26 mouse cellular contexts compared by ENCODE assay signal in genomic region chr7:64595256-64595655, GRCm38 (mm10).
DNase-seq lines count a peak whose midpoint lies in the region; ATAC-seq lines count a peak whose summit lies in the region.
"Had no signal": no experiment of that assay in that cellular context is flagged by ENCODE, and none has a peak within 500 bp of the region (broad histone marks: within the 10 kb centered on the region; RNA-seq: fewer than 3 reads in every experiment).

No protein-coding gene starts in this region.

- no peak overlapping the region for H3K4me3 ChIP-seq in kidney, embryonic 14.5 days (ENCODE audit: low read length)
- H3K4me3 ChIP-seq: embryonic facial prominence, embryonic 12.5 days; heart, embryonic 15.5 days; hindbrain, embryonic 15.5 days; left cerebral cortex, adult 2 months; neural tube, embryonic 13.5 days had no signal

- no peak overlapping the region for H3K4me2 ChIP-seq in kidney, embryonic 14.5 days (replicated peaks; ENCODE audit: low read depth, low read length)
- H3K4me2 ChIP-seq: embryonic facial prominence, embryonic 12.5 days; heart, embryonic 15.5 days; hindbrain, embryonic 15.5 days; neural tube, embryonic 13.5 days had no signal

- no peaks in the 10 kb centered on the region for H3K36me3 ChIP-seq in kidney, embryonic 14.5 days (ENCODE audit: control insufficient read depth, insufficient read depth, low read length)
- H3K36me3 ChIP-seq: embryonic facial prominence, embryonic 12.5 days; heart, embryonic 15.5 days; hindbrain, embryonic 15.5 days had no signal

- 69% methylated on average over 6 of the region's 6 CpGs for WGBS in kidney, embryonic 14.5 days

- H3K27ac ChIP-seq in kidney, embryonic 14.5 days (ENCODE audit: low read depth, low read length) = no peak overlapping the region
- H3K27ac ChIP-seq: embryonic facial prominence, embryonic 12.5 days; heart, embryonic 15.5 days; hindbrain, embryonic 15.5 days; neural tube, embryonic 13.5 days had no signal

- peak; percentile 11 for DNase-seq in kidney, postnatal 10 days
- DNase-seq in ES-CJ7 (ENCODE audit: low read depth, low spot score) = peak; percentile 13
- DNase-seq in Muller cell, postnatal 12 days (ENCODE audit: inconsistent ontology term) = peak; percentile 7
- DNase-seq in forelimb bud, embryonic 11.5 days (ENCODE audit: low read depth, low spot score) = peak; percentile 42
- no peak for DNase-seq in thymus, postnatal 4 days
- DNase-seq in natural killer cell, adult 2 months (ENCODE audit: low spot score in 2 of 2) = no peak
- DNase-seq in layer of hippocampus, adult 11-12 months (ENCODE audit: low spot score) = no peak
- DNase-seq: adrenal gland, postnatal 10 days; cerebellum, adult 2 months; cerebellum, postnatal 25 days; gastrocnemius, postnatal 36 days; left cerebral cortex, postnatal 4 days; lung, postnatal 10 days; midbrain, embryonic 14.5 days; right cerebral cortex, adult 18-20 months; right cerebral cortex, postnatal 4 days; thymus, postnatal 14 days had no signal

- H3K27me3 ChIP-seq in kidney, embryonic 14.5 days (ENCODE audit: control insufficient read depth, insufficient read depth, low read length) = no peaks in the 10 kb centered on the region
- H3K27me3 ChIP-seq: embryonic facial prominence, embryonic 12.5 days; heart, embryonic 15.5 days; hindbrain, embryonic 15.5 days; neural tube, embryonic 13.5 days had no signal

- no peaks in the 10 kb centered on the region for H3K4me1 ChIP-seq in kidney, embryonic 14.5 days (ENCODE audit: control insufficient read depth, insufficient read depth, low read length)
- H3K4me1 ChIP-seq: embryonic facial prominence, embryonic 12.5 days; heart, embryonic 15.5 days; hindbrain, embryonic 15.5 days had no signal

- no peak for ATAC-seq in kidney, embryonic 14.5 days (ENCODE audit: low FRiP score, low TSS enrichment)
- ATAC-seq: activated CD4-positive, CD25-positive, alpha-beta regulatory T cell, adult 4 months; intestine, embryonic 16.5 days; Patski had no signal

- no peak overlapping the region for H3K9ac ChIP-seq in kidney, embryonic 14.5 days (ENCODE audit: low read depth, low read length)
- H3K9ac ChIP-seq: embryonic facial prominence, embryonic 12.5 days; heart, embryonic 15.5 days; hindbrain, embryonic 15.5 days; neural tube, embryonic 13.5 days had no signal

- no peaks in the 10 kb centered on the region for H3K9me3 ChIP-seq in kidney, embryonic 14.5 days (ENCODE audit: control insufficient read depth, low read length)
- H3K9me3 ChIP-seq: embryonic facial prominence, embryonic 12.5 days; heart, embryonic 15.5 days; hindbrain, embryonic 15.5 days had no signal

Comparison
In these comparisons a context has a peak if more than half of its experiments do, and no peak if none do; other contexts are left out.
1. DNase-seq: peak in kidney, postnatal 10 days (single experiment), ES-CJ7 (single experiment), Muller cell, postnatal 12 days (single experiment) and forelimb bud, embryonic 11.5 days (single experiment); none in thymus, postnatal 4 days (single experiment), natural killer cell, adult 2 months (0 of 2) and layer of hippocampus, adult 11-12 months (single experiment).